Mouse (Mus musculus): ENCODE measurements around the gene Cyth2.

Cyth2 gene

GRCm38 (mm10) chr7:45785388-45786135 lies 28.8 kb downstream of the Cyth2 start:
- WGBS: under 1% methylated on average over 40 of the region's 42 CpGs

GRCm38 (mm10) chr7:45784524-45785372 lies 29.6 kb downstream of the Cyth2 start, which contains the start of gene Sult2b1:
Gene Sult2b1, minus strand, starts transcription at chr7:45784669.
- WGBS: 9% methylated on average over 19 of the region's 20 CpGs

DNA sequence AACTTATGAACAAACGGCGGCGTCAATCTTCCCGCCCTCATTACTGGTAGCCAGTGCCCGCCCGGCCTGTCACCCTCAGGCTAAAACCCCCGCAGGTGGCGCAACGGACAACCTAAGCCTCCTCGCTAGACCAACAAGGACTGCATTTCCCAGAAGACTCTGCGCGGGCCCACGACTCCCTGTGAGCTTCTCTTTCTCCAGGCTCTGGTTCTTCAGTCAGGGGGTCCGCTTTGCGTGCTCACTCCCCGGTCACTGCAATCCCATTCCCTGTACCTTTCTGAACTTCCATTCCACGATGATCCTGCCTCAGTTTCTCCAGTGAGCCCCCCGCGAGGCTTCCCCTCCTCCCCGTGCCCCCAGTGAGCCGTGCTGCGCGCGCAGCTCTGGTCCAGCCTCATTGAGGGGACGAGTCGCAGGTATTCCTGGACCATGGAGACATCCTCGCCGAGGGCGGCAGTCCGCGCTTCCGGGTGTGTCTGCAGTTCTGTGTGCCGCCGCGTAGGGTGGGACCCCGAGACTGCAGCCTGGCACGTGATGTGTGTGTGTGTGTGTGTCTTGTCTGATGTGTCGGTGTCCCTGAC lies 30.8 kb downstream of the Cyth2 start, which contains the start of gene Lmtk3:
Lmtk3 (plus strand) TSS at position 228 of the 581 bp plus-strand sequence.
- WGBS: 2% methylated on average over 38 of the region's 38 CpGs

- WGBS: 52% methylated on average over 4 of the region's 4 CpGs
Observed at GRCm38 (mm10) chr7:45782271-45782670, 32.1 kb downstream of the Cyth2 start.

DNA sequence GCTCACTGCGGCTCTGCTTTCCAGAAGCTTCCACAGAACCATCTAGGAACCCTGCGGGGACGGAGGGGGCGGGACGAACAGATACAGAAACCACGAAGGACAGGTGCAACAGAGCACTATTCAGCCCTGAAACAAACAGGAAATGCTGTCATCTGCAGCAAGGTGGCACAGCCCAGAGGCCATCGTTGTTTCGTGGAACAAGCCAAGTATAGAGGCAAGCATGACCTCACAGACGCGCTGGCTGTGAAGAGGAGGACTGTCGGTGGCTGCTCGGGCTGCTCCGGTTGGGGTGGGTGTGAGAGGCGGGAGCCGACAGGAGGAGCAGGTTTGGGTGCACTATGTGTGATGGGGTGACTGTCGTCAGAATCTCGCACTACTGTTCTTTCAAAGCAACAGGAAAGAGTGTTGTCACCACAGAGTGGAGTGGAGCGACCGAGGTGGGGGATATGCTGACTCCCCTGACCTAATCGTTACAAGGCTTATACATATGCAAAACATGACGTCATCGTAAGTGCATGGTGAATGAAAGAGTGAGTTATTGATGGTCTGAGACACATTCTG lies 35.2 kb downstream of the Cyth2 start:
- 15% methylated on average over 22 of the region's 22 CpGs for WGBS

- WGBS: 81% methylated on average over 7 of the region's 7 CpGs
Observed at GRCm38 (mm10) chr7:45775237-45775636, 39.1 kb downstream of the Cyth2 start.

- 70% methylated on average over 4 of the region's 4 CpGs for WGBS
Observed at GRCm38 (mm10) chr7:45771101-45771500, 43.3 kb downstream of the Cyth2 start.

GRCm38 (mm10) chr7:45770427-45771082 lies 43.8 kb downstream of the Cyth2 start:
- WGBS: 76% methylated on average over 8 of the region's 8 CpGs

DNA sequence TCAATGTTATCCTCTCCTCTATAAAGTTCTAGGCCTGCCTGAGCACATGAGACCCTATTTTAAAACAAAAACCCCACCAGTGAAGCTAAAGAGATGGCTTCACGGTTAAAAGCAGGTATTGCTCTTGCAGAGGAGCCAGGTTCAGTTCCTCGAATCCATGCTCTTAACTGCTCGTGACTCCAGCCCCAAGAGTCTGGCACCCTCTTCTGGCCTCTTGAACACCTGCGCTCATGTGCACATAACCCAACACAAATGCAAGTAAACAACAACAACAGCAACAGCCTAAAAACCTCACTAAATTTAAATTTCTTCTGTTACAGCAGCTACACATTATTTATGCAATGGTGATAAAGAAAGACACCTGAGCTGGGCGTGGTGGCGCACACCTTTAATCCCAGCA lies 46.9 kb downstream of the Cyth2 start:
- 97% methylated on average over 6 of the region's 6 CpGs for WGBS

- WGBS: 64% methylated on average over 8 of the region's 8 CpGs
Observed at GRCm38 (mm10) chr7:45766764-45767163, 47.6 kb downstream of the Cyth2 start.

DNA sequence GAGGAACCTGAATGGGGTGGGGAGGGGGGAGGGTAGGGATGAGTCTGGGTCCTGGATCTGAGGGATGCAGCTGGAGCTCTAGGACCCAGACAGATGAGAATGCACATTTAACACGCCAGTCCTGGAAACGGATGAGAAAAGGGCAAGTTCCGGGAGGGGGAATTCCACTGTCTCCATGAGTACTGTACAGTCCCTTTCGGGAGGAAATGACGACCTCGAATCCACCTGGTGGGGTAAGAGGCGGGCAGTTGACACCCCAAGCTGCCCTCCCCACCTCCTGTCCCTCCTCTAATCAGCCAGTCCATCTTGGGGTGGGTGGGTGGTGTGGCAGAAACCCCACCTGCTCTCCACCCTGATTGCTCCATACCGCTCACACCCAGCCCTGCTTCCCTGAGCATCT lies 48.4 kb downstream of the Cyth2 start:
- WGBS: 66% methylated on average over 8 of the region's 8 CpGs

GRCm38 (mm10) chr7:45760151-45760550 lies 54.2 kb downstream of the Cyth2 start:
- 78% methylated on average over 5 of the region's 5 CpGs for WGBS

GRCm38 (mm10) chr7:45759400-45759799 lies 55.0 kb downstream of the Cyth2 start:
- WGBS: 16% methylated on average over 25 of the region's 27 CpGs
